Mouse (Mus musculus): Measurements from ENCODE around the gene Pfkfb4. TPM values are rescaled to one million over a fixed set of nuclear protein-coding genes. Genes with fewer than 3 reads are reported as not detected.

Pfkfb4 gene
- polyA plus RNA-seq, 1 experiment from 2014 or later: 14.4 TPM

- Histone ChIP-seq H3K4me1 (ENCODE audit: control insufficient read depth, insufficient read depth, low read length) (no peaks in the 10 kb centered on the region), H3K9ac (ENCODE audit: low read length) (no peak overlapping the region), H3K4me3 (ENCODE audit: low read depth, low read length) (no peak overlapping the region), H3K9me3 (ENCODE audit: control insufficient read depth, low read length) (no peaks in the 10 kb centered on the region), H3K27me3 (ENCODE audit: control insufficient read depth, insufficient read depth, low read length) (no peaks in the 10 kb centered on the region), H3K36me3 (ENCODE audit: control insufficient read depth, insufficient read depth, low read length) (no peaks in the 10 kb centered on the region), H3K4me2 (ENCODE audit: low read depth) (no peak overlapping the region), H3K27ac (ENCODE audit: low read depth, low read length) (no peak overlapping the region)
- DNase-seq (ENCODE audit: low spot score) (no peak), ATAC-seq (ENCODE audit: insufficient read depth, low FRiP score, low TSS enrichment) (no peak)
- 79% methylated on average over 3 of the region's 3 CpGs for WGBS
Measured at GRCm38 (mm10) chr9:108963577-108963976, 28.0 kb upstream of the Pfkfb4 start.

- 83% methylated on average over 6 of the region's 6 CpGs for WGBS
- H3K4me2 ChIP-seq (ENCODE audit: low read depth): no peak overlapping the region
- H3K4me3 ChIP-seq (ENCODE audit: low read depth, low read length): no peak overlapping the region
- H3K27me3 ChIP-seq (ENCODE audit: control insufficient read depth, insufficient read depth, low read length): no peaks in the 10 kb centered on the region
- H3K9me3 ChIP-seq (ENCODE audit: control insufficient read depth, low read length): no peaks in the 10 kb centered on the region
- no peaks in the 10 kb centered on the region for H3K36me3 ChIP-seq (ENCODE audit: control insufficient read depth, insufficient read depth, low read length)
- H3K9ac ChIP-seq (ENCODE audit: low read length): no peak overlapping the region
- DNase-seq (ENCODE audit: low spot score) (no peak), ATAC-seq (ENCODE audit: insufficient read depth, low FRiP score, low TSS enrichment) (no peak)
- H3K27ac ChIP-seq (ENCODE audit: low read depth, low read length): no peak overlapping the region
- H3K4me1 ChIP-seq (ENCODE audit: control insufficient read depth, insufficient read depth, low read length): no peaks in the 10 kb centered on the region
Measured at GRCm38 (mm10) chr9:108964338-108964737, 27.2 kb upstream of the Pfkfb4 start.

GRCm38 (mm10) chr9:108970623-108971022 lies 21.0 kb upstream of the Pfkfb4 start:
- Histone ChIP-seq H3K9ac (ENCODE audit: low read length) (no peak overlapping the region), H3K9me3 (ENCODE audit: control insufficient read depth, low read length) (no peaks in the 10 kb centered on the region), H3K4me2 (ENCODE audit: low read depth) (no peak overlapping the region), H3K27me3 (ENCODE audit: control insufficient read depth, insufficient read depth, low read length) (no peaks in the 10 kb centered on the region), H3K4me1 (ENCODE audit: control insufficient read depth, insufficient read depth, low read length) (no peaks in the 10 kb centered on the region), H3K27ac (ENCODE audit: low read depth, low read length) (no peak overlapping the region), H3K4me3 (ENCODE audit: low read depth, low read length) (no peak overlapping the region), H3K36me3 (ENCODE audit: control insufficient read depth, insufficient read depth, low read length) (no peaks in the 10 kb centered on the region)
- ATAC-seq (ENCODE audit: insufficient read depth, low FRiP score, low TSS enrichment): no peak
- 88% methylated on average over 8 of the region's 8 CpGs for WGBS
- no peak for DNase-seq (ENCODE audit: low spot score)

GRCm38 (mm10) chr9:108976483-108976882 lies 15.1 kb upstream of the Pfkfb4 start:
- DNase-seq (ENCODE audit: low spot score): no peak
- Histone ChIP-seq H3K9me3 (ENCODE audit: control insufficient read depth, low read length) (no peaks in the 10 kb centered on the region), H3K9ac (ENCODE audit: low read length) (no peak overlapping the region), H3K27me3 (ENCODE audit: control insufficient read depth, insufficient read depth, low read length) (no peaks in the 10 kb centered on the region), H3K36me3 (ENCODE audit: control insufficient read depth, insufficient read depth, low read length) (no peaks in the 10 kb centered on the region), H3K4me1 (ENCODE audit: control insufficient read depth, insufficient read depth, low read length) (no peaks in the 10 kb centered on the region), H3K27ac (ENCODE audit: low read depth, low read length) (no peak overlapping the region), H3K4me3 (ENCODE audit: low read depth, low read length) (no peak overlapping the region), H3K4me2 (ENCODE audit: low read depth) (no peak overlapping the region)
- WGBS: 84% methylated on average over 9 of the region's 9 CpGs
- ATAC-seq (ENCODE audit: insufficient read depth, low FRiP score, low TSS enrichment): no peak

GRCm38 (mm10) chr9:108977966-108978365 lies 13.6 kb upstream of the Pfkfb4 start:
- Histone ChIP-seq H3K36me3 (ENCODE audit: control insufficient read depth, insufficient read depth, low read length) (no peaks in the 10 kb centered on the region), H3K27me3 (ENCODE audit: control insufficient read depth, insufficient read depth, low read length) (no peaks in the 10 kb centered on the region), H3K4me1 (ENCODE audit: control insufficient read depth, insufficient read depth, low read length) (no peaks in the 10 kb centered on the region), H3K4me3 (ENCODE audit: low read depth, low read length) (no peak overlapping the region), H3K9me3 (ENCODE audit: control insufficient read depth, low read length) (no peaks in the 10 kb centered on the region), H3K4me2 (ENCODE audit: low read depth) (no peak overlapping the region), H3K27ac (ENCODE audit: low read depth, low read length) (no peak overlapping the region), H3K9ac (ENCODE audit: low read length) (no peak overlapping the region)
- 80% methylated on average over 7 of the region's 7 CpGs for WGBS
- no peak for DNase-seq (ENCODE audit: low spot score)
- ATAC-seq (ENCODE audit: insufficient read depth, low FRiP score, low TSS enrichment): no peak

GRCm38 (mm10) chr9:108982498-108982897 lies 9.1 kb upstream of the Pfkfb4 start:
- H3K4me2 ChIP-seq (ENCODE audit: low read depth): no peak overlapping the region
- no peak overlapping the region for H3K4me3 ChIP-seq (ENCODE audit: low read depth, low read length)
- H3K9me3 ChIP-seq (ENCODE audit: control insufficient read depth, low read length): no peaks in the 10 kb centered on the region
- H3K9ac ChIP-seq (ENCODE audit: low read length): no peak overlapping the region
- no peak overlapping the region for H3K27ac ChIP-seq (ENCODE audit: low read depth, low read length)
- H3K4me1 ChIP-seq (ENCODE audit: control insufficient read depth, insufficient read depth, low read length): no peaks in the 10 kb centered on the region
- ATAC-seq (ENCODE audit: insufficient read depth, low FRiP score, low TSS enrichment): no peak
- no peaks in the 10 kb centered on the region for H3K36me3 ChIP-seq (ENCODE audit: control insufficient read depth, insufficient read depth, low read length)
- DNase-seq (ENCODE audit: low spot score): no peak
- WGBS: 88% methylated on average over 8 of the region's 8 CpGs
- no peaks in the 10 kb centered on the region for H3K27me3 ChIP-seq (ENCODE audit: control insufficient read depth, insufficient read depth, low read length)

GRCm38 (mm10) chr9:108983209-108983608 lies 8.4 kb upstream of the Pfkfb4 start:
- Histone ChIP-seq H3K27me3 (ENCODE audit: control insufficient read depth, insufficient read depth, low read length) (no peaks in the 10 kb centered on the region), H3K4me3 (ENCODE audit: low read depth, low read length) (no peak overlapping the region), H3K9me3 (ENCODE audit: control insufficient read depth, low read length) (no peaks in the 10 kb centered on the region), H3K4me1 (ENCODE audit: control insufficient read depth, insufficient read depth, low read length) (no peaks in the 10 kb centered on the region), H3K4me2 (ENCODE audit: low read depth) (no peak overlapping the region), H3K27ac (ENCODE audit: low read depth, low read length) (no peak overlapping the region), H3K36me3 (ENCODE audit: control insufficient read depth, insufficient read depth, low read length) (no peaks in the 10 kb centered on the region), H3K9ac (ENCODE audit: low read length) (no peak overlapping the region)
- WGBS: 80% methylated on average over 9 of the region's 9 CpGs
- DNase-seq (ENCODE audit: low spot score) (no peak), ATAC-seq (ENCODE audit: insufficient read depth, low FRiP score, low TSS enrichment) (no peak)

GRCm38 (mm10) chr9:108985710-108986109 lies 5.9 kb upstream of the Pfkfb4 start, which contains the start of gene Ucn2:
Gene Ucn2 (plus strand): TSS chr9:108986010.
- ATAC-seq (ENCODE audit: insufficient read depth, low FRiP score, low TSS enrichment) (no peak), DNase-seq (ENCODE audit: low spot score) (no peak)
- 88% methylated on average over 4 of the region's 4 CpGs for WGBS
- Histone ChIP-seq H3K4me1 (ENCODE audit: control insufficient read depth, insufficient read depth, low read length) (no peaks in the 10 kb centered on the region), H3K36me3 (ENCODE audit: control insufficient read depth, insufficient read depth, low read length) (no peaks in the 10 kb centered on the region), H3K9ac (ENCODE audit: low read length) (no peak within 1 kb of the TSS; the same call in 1 of the 2 replicates), H3K4me3 (ENCODE audit: low read depth, low read length) (no peak within 1 kb of the TSS), H3K9me3 (ENCODE audit: control insufficient read depth, low read length) (no peaks in the 10 kb centered on the region), H3K27ac (ENCODE audit: low read depth, low read length) (no peak within 1 kb of the TSS), H3K4me2 (ENCODE audit: low read depth) (no peak within 1 kb of the TSS), H3K27me3 (ENCODE audit: control insufficient read depth, insufficient read depth, low read length) (no peaks in the 10 kb centered on the region)

GRCm38 (mm10) chr9:108987704-108988350 lies 3.8 kb upstream of the Pfkfb4 start:
- Histone ChIP-seq H3K27me3 (ENCODE audit: control insufficient read depth, insufficient read depth, low read length) (no peaks in the 10 kb centered on the region), H3K27ac (ENCODE audit: low read depth, low read length) (no peak overlapping the region), H3K9me3 (ENCODE audit: control insufficient read depth, low read length) (no peaks in the 10 kb centered on the region), H3K36me3 (ENCODE audit: control insufficient read depth, insufficient read depth, low read length) (no peaks in the 10 kb centered on the region), H3K4me1 (ENCODE audit: control insufficient read depth, insufficient read depth, low read length) (peaks cover 5% of the 10 kb centered on the region), H3K4me2 (ENCODE audit: low read depth) (no peak overlapping the region), H3K9ac (ENCODE audit: low read length) (peak overlapping the region; percentile 22; the same call in 1 of the 2 replicates), H3K4me3 (ENCODE audit: low read depth, low read length) (no peak overlapping the region)
- ATAC-seq (ENCODE audit: insufficient read depth, low FRiP score, low TSS enrichment) (no peak), DNase-seq (ENCODE audit: low spot score) (no peak)
- WGBS: 22% methylated on average over 15 of the region's 15 CpGs

Measured in neural tube, embryonic 11.5 days (tissue).